Mouse (Mus musculus): ENCODE results near the gene Zfpm1.

DNA sequence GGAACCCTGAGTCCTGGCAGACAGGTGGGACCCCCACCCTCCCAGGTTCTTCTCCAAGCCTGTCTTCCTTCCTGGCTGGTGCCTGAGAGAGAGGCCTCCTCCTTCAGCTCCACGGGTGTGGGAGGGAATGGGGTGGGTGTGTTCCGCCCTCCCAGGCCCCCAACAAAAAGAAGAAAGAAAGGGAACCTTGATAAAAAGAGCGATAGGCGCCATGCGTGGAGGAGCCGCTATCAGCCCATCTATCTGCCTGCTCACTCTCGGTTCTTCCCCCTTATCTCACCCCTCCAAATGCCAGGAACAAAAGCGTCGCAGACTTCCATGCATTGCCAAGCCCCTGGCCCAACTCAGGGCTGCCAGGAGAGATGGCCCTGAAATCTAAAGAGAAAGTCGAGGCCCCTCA is 11.5 kb downstream of the Zfpm1 start:
- TF ChIP-seq CTCF (IDR thresholded peaks at IDR 0.05; ENCODE audit: low read depth) (no peak), EP300 (optimal IDR thresholded peaks at IDR 0.05) (no peak)
